Mouse (Mus musculus) liver, embryonic 11.5 days (tissue): ENCODE data around the gene Rnd1. TPM values are rescaled to one million over a fixed set of nuclear protein-coding genes. Genes with fewer than 3 reads are reported as not detected.

ENCODE experiments used
- ATAC-seq: fragments of 200-750 bp; cut with Nextera tagmentation; replicated peaks from 2 replicates; pipeline ENCODE4 v1.8.0; 2017; ENCODE audit warnings: moderate number of reproducible peaks, mild to moderate bottlenecking, moderate TSS enrichment, moderate library complexity; ENCODE audit not compliant: low FRiP score
- DNase-seq: peaks from one replicate; pipeline ENCODE4 v3.0.0-alpha.2; 2017; ENCODE audit warnings: low spot score
- H3K27ac ChIP-seq: fragments of 300-500 bp; sonication (generic); 2 replicates; pipeline ENCODE4 v1.5.1; 2014; ENCODE audit warnings: mild to moderate bottlenecking, low read depth, low read length, control low read depth
- H3K27me3 ChIP-seq: fragments of 300-500 bp; sonication (generic); replicated peaks from 2 replicates; pipeline ENCODE4 v1.6.1; 2014; ENCODE audit warnings: low read length, mixed read lengths; ENCODE audit not compliant: control insufficient read depth, insufficient read depth
- H3K36me3 ChIP-seq: fragments of 300-500 bp; sonication (generic); 2 replicates; pipeline ENCODE4 v1.6.1; 2014; ENCODE audit warnings: mild to moderate bottlenecking, low read length, moderate library complexity, mixed read lengths; ENCODE audit not compliant: control insufficient read depth, insufficient read depth
- H3K4me1 ChIP-seq: fragments of 300-500 bp; sonication (generic); replicated peaks from 2 replicates; pipeline ENCODE4 v1.6.1; 2014; ENCODE audit warnings: low read length, mixed read lengths; ENCODE audit not compliant: control insufficient read depth, insufficient read depth
- H3K4me2 ChIP-seq: fragments of 300-500 bp; sonication (generic); 2 replicates; pipeline ENCODE4 v1.6.1; 2014; ENCODE audit warnings: mild to moderate bottlenecking, control low read depth, moderate library complexity
- H3K4me3 ChIP-seq: fragments of 300-500 bp; sonication (generic); 2 replicates; pipeline ENCODE4 v1.5.1; 2014; ENCODE audit warnings: low read depth, low read length, control low read depth
- H3K9ac ChIP-seq: fragments of 300-500 bp; sonication (generic); 2 replicates; pipeline ENCODE4 v1.6.1; 2014; ENCODE audit warnings: low read depth, low read length, control low read depth
- H3K9me3 ChIP-seq: fragments of 300-500 bp; sonication (generic); 2 replicates; pipeline ENCODE4 v1.6.1; 2016; ENCODE audit warnings: low read length, inconsistent platforms, mixed read lengths; ENCODE audit not compliant: control insufficient read depth
- WGBS: fragments of 180-500 bp; shearing (Covaris S2); extraction: QIAGEN DNeasy Blood & Tissue Kit; methylation state at CpG from one replicate; pipeline ENCODE4 v1.1.7; 2014; 5-methylcytosine and 5-hydroxymethylcytosine counted together
- polyA plus RNA-seq: library from polyadenylated mRNA; unstranded; fragments of >200 nt; fragmentation: Nextera tagmentation; extraction: Ambion mirVana; gene quantifications from 2 replicates; pipeline ENCODE4 v1.2.1, GENCODE M21; 2014

Rnd1 gene
- polyA plus RNA-seq, 1 experiment from 2014 or later, result 0.60 TPM

DNA sequence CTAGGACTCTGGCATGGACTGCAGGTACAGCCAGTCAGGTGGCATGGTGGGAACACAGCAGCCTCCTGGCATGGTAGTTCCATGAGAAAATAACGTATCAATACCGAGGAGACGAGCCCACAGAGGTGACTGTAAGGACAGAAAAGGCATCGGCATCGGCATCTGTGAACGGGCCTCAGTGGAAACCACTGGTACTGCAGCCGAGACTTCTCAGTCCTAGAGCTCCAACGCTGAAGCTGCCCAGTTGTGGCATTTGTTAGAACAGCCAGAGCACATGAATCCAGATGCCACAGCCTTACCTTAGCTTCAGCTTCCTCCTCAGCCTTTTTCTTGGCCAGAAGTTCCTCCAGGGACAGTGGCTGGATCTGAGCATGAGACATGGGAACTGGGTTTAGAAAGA is 25.1 kb downstream of the Rnd1 start:
- Histone ChIP-seq H3K9me3 (no peaks in the 10 kb centered on the region), H3K9ac (no peak overlapping the region), H3K36me3 (peaks cover 91% of the 10 kb centered on the region), H3K27ac (no peak overlapping the region), H3K27me3 (no peaks in the 10 kb centered on the region), H3K4me2 (no peak overlapping the region), H3K4me1 (no peaks in the 10 kb centered on the region), H3K4me3 (no peak overlapping the region)
- ATAC-seq (no peak), DNase-seq (no peak)
- 95% methylated on average over 8 of the region's 8 CpGs for WGBS

- H3K36me3 ChIP-seq, result peaks cover 91% of the 10 kb centered on the region
- DNase-seq, result no peak
- H3K4me1 ChIP-seq, result no peaks in the 10 kb centered on the region
- H3K9ac ChIP-seq, result no peak overlapping the region
- no peak overlapping the region for H3K4me3 ChIP-seq
- H3K27me3 ChIP-seq, result no peaks in the 10 kb centered on the region
- H3K27ac ChIP-seq, result no peak overlapping the region
- 93% methylated on average over 15 of the region's 15 CpGs for WGBS
- no peak overlapping the region for H3K4me2 ChIP-seq
- H3K9me3 ChIP-seq, result no peaks in the 10 kb centered on the region
- no peak for ATAC-seq
Observed at GRCm38 (mm10) chr15:98651431-98651830, 25.8 kb downstream of the Rnd1 start.

DNA sequence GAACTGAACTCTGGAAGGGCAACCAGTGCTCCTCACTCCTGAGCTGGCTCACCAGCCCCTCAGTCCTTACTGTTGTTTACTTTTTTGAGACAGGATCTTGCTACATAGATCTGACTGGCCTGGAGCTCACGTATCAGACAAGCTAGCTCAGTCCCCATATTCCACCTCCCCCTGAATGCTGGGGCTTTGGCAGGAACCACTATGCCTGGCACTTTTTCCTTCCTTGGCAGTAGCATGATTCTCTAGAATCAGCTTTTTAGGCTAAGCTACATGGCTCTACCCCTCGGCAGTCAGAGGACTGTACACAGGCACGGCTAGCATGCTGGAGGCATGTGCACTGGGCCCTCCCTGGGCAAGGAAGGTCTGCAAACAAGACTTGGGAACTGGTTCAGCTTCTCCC is 29.2 kb downstream of the Rnd1 start:
- no peak overlapping the region for H3K4me2 ChIP-seq
- no peaks in the 10 kb centered on the region for H3K4me1 ChIP-seq
- no peaks in the 10 kb centered on the region for H3K27me3 ChIP-seq
- no peak overlapping the region for H3K9ac ChIP-seq
- no peak overlapping the region for H3K27ac ChIP-seq
- H3K36me3 ChIP-seq, result peaks cover 88% of the 10 kb centered on the region
- no peak overlapping the region for H3K4me3 ChIP-seq
- ATAC-seq (no peak), DNase-seq (no peak)
- H3K9me3 ChIP-seq, result no peaks in the 10 kb centered on the region
- 87% methylated on average over 3 of the region's 3 CpGs for WGBS

DNA sequence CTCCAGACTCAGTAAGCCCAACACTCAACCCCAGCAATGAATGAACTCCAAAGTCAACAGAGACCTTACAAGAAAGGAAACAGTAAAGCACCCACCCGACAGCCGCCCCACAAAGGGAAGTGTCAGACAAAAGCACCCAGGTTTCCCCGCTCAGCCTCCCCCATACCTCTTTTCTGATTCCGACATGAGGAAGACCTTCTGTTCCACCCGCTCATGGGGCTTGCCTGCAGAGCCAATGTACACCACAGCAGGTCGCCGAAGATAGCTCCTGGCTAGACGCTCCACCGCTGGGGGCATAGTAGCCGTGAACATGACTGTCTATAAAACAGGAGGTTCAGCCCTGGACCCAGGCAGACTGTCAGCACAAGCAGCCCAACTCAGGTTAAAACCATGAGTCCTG is 30.0 kb downstream of the Rnd1 start:
- no peak overlapping the region for H3K4me2 ChIP-seq
- no peak overlapping the region for H3K27ac ChIP-seq
- no peak for ATAC-seq
- H3K4me3 ChIP-seq, result no peak overlapping the region
- DNase-seq, result no peak
- H3K4me1 ChIP-seq, result no peaks in the 10 kb centered on the region
- no peaks in the 10 kb centered on the region for H3K27me3 ChIP-seq
- 91% methylated on average over 10 of the region's 10 CpGs for WGBS
- no peak overlapping the region for H3K9ac ChIP-seq
- H3K36me3 ChIP-seq, result peaks cover 86% of the 10 kb centered on the region
- no peaks in the 10 kb centered on the region for H3K9me3 ChIP-seq

- Histone ChIP-seq H3K27me3 (no peaks in the 10 kb centered on the region), H3K9ac (no peak overlapping the region), H3K4me1 (no peaks in the 10 kb centered on the region), H3K27ac (no peak overlapping the region), H3K9me3 (no peaks in the 10 kb centered on the region), H3K36me3 (peaks cover 81% of the 10 kb centered on the region), H3K4me3 (no peak overlapping the region), H3K4me2 (no peak overlapping the region)
- DNase-seq (no peak), ATAC-seq (no peak)
- WGBS, result 86% methylated on average over 8 of the region's 8 CpGs
Observed at GRCm38 (mm10) chr15:98646737-98647136, 30.5 kb downstream of the Rnd1 start.

DNA sequence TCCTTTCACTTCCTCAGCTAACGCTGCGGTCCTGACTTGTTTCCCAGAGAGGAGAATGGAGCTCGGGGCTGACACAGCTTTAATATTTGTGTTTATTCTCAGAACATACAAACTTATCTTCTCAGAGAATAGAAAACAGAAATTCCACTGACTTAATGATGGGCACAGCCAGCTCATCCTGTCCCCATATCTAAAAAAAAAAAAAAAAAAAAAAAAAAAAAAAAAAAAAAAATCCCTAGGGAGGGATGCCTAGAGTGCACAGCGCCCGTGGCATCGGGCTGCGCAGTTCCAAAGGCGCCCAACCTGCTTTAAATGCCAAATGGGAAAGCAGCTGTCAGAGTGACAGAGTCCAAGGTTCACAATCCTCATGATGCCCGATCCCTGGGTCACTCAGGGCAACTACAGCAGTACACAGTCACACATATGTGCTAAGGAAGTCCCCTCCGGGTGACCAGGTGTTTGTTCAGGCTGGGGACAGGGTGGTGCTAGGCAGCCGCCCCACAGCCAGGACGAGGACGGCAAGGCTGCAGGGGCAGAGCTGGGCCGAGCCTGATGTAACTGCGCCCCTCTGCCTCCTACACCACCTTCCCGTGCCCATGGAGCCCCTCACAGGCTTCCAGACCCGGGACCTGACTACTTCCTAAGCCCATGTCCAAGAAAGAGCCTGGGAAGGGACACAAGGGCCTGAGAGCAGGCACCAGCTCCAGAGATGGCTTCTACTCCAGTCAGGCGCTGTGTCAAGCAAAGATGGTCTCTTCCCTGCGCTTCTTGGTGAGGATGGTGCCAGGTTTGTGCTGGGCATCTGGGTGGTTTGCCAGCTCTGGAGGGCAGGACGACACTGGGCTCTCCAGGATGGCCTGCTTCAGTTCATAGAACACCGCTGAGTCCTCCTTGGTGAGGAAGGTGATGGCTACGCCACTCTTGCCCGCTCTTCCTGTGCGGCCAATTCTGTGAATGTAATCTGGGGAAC is 31.9 kb downstream of the Rnd1 start:
- H3K9ac ChIP-seq, result no peak overlapping the region
- WGBS, result 89% methylated on average over 24 of the region's 24 CpGs
- ATAC-seq, result 0 out of 2 replicates have a peak, but pooled peaks have one; percentile 22

GRCm38 (mm10) chr15:98644406-98644805 is 32.9 kb downstream of the Rnd1 start:
- H3K4me3 ChIP-seq, result no peak overlapping the region
- peaks cover 59% of the 10 kb centered on the region for H3K36me3 ChIP-seq
- no peaks in the 10 kb centered on the region for H3K4me1 ChIP-seq
- H3K9ac ChIP-seq, result no peak overlapping the region
- no peak for ATAC-seq
- H3K27ac ChIP-seq, result no peak overlapping the region
- WGBS, result 85% methylated on average over 12 of the region's 12 CpGs
- DNase-seq, result no peak
- peaks cover 14% of the 10 kb centered on the region for H3K27me3 ChIP-seq
- no peak overlapping the region for H3K4me2 ChIP-seq
- H3K9me3 ChIP-seq, result no peaks in the 10 kb centered on the region

More for the DNA sequence above, 31.9 kb downstream of the Rnd1 start:
- H3K4me2 ChIP-seq, result no peak overlapping the region
- H3K4me1 ChIP-seq, result no peaks in the 10 kb centered on the region
- no peaks in the 10 kb centered on the region for H3K9me3 ChIP-seq
- H3K4me3 ChIP-seq, result no peak overlapping the region
- H3K27ac ChIP-seq, result no peak overlapping the region
- peaks cover 68% of the 10 kb centered on the region for H3K36me3 ChIP-seq
- no peak for DNase-seq
- H3K27me3 ChIP-seq, result peaks cover 4% of the 10 kb centered on the region

GRCm38 (mm10) chr15:98640157-98640556 is 37.1 kb downstream of the Rnd1 start:
- no peak overlapping the region for H3K4me3 ChIP-seq
- ATAC-seq (no peak), DNase-seq (no peak)
- H3K27me3 ChIP-seq, result peaks cover 46% of the 10 kb centered on the region
- H3K36me3 ChIP-seq, result peaks cover 18% of the 10 kb centered on the region
- no peak overlapping the region for H3K4me2 ChIP-seq
- H3K27ac ChIP-seq, result no peak overlapping the region
- no peaks in the 10 kb centered on the region; the same call in 1 of the 2 replicates for H3K4me1 ChIP-seq
- WGBS, result 25% methylated on average over 8 of the region's 8 CpGs
- H3K9me3 ChIP-seq, result no peaks in the 10 kb centered on the region
- no peak overlapping the region for H3K9ac ChIP-seq

DNA sequence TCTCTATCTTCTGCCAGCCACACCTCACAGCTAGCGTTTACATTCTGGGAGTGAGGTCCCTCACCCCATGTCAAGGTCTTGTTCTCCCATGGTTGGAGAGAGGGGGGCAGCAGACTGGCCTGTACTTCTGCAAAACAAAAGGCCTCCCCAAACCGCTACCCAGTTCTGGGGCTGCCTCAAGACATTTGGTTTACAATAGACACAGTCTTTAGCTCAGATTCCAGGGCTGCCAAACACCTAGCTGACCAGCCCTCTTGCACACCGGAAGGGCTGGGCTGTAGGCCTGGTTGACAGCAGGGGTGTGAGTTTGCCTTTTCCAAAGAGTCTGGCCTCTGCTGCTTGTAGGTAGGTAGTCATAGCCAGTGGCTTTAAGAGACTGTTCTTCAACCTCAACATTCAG is 40.1 kb downstream of the Rnd1 start:
- no peak for ATAC-seq
- WGBS, result 45% methylated on average over 3 of the region's 3 CpGs
- H3K4me1 ChIP-seq, result peaks cover 14% of the 10 kb centered on the region

More for the DNA sequence above, 40.1 kb downstream of the Rnd1 start:
- Histone ChIP-seq H3K9ac (no peak overlapping the region), H3K27me3 (peaks cover 76% of the 10 kb centered on the region), H3K36me3 (no peaks in the 10 kb centered on the region; the same call in 1 of the 2 replicates), H3K27ac (no peak overlapping the region), H3K9me3 (no peaks in the 10 kb centered on the region), H3K4me2 (no peak overlapping the region), H3K4me3 (no peak overlapping the region)
- DNase-seq, result no peak
